In genomic region chr11:30268648-30269375, GRCm38 (mm10) we compare ENCODE assay signal across 8 mouse cellular contexts. TPM values are rescaled to one million over a fixed set of nuclear protein-coding genes. Genes with fewer than 3 reads are reported as not detected.
DNase-seq lines count a peak whose midpoint lies in the region; ATAC-seq and TF ChIP-seq lines count a peak whose summit lies in the region.

No protein-coding gene starts in this region.

- 2% methylated on average over 15 of the region's 15 CpGs for WGBS in heart, embryonic 11.5 days (ENCODE audit: insufficient replicate concordance)
- 3% methylated on average over 15 of the region's 15 CpGs for WGBS in heart, embryonic 12.5 days
- 4% methylated on average over 15 of the region's 15 CpGs for WGBS in midbrain, embryonic 16.5 days

- peak overlapping the region; percentile 80 for H3K4me2 ChIP-seq in heart, embryonic 11.5 days
- peak overlapping the region; percentile 77 for H3K4me2 ChIP-seq in heart, embryonic 12.5 days
- H3K4me2 ChIP-seq in midbrain, embryonic 16.5 days (ENCODE audit: low read length), result peak overlapping the region; percentile 66

- peaks cover 18% of the 10 kb centered on the region for H3K4me1 ChIP-seq in heart, embryonic 11.5 days (ENCODE audit: control insufficient read depth, insufficient read depth, low read length)
- peaks cover 17% of the 10 kb centered on the region for H3K4me1 ChIP-seq in heart, embryonic 12.5 days (replicated peaks)
- H3K4me1 ChIP-seq in midbrain, embryonic 16.5 days (ENCODE audit: control insufficient read depth, insufficient read depth, low read length), result peaks cover 27% of the 10 kb centered on the region

- no peaks in the 10 kb centered on the region for H3K36me3 ChIP-seq in heart, embryonic 11.5 days (ENCODE audit: control insufficient read depth, insufficient read depth, low read length)
- no peaks in the 10 kb centered on the region for H3K36me3 ChIP-seq in heart, embryonic 12.5 days
- H3K36me3 ChIP-seq in midbrain, embryonic 16.5 days (ENCODE audit: control insufficient read depth, insufficient read depth, low read length), result no peaks in the 10 kb centered on the region

- CTCF ChIA-PET in Patski (lab: Charles Lee), result interaction anchor here (1.0 to 2.1 kb wide), 2 partner anchors 31 to 62 kb away, joined by 3 to 4 read pairs; no protein-coding TSS in a partner anchor

- peak overlapping the region; percentile 75 for H3K9ac ChIP-seq in heart, embryonic 11.5 days (ENCODE audit: low read depth, low read length)
- peak overlapping the region; percentile 83 for H3K9ac ChIP-seq in heart, embryonic 12.5 days
- H3K9ac ChIP-seq in midbrain, embryonic 16.5 days (ENCODE audit: low read depth, low read length), result peak overlapping the region; percentile 74

- H3K27me3 ChIP-seq in heart, embryonic 11.5 days (ENCODE audit: control insufficient read depth, insufficient read depth, low read length), result no peaks in the 10 kb centered on the region
- H3K27me3 ChIP-seq in Patski, result no peaks in the 10 kb centered on the region
- no peaks in the 10 kb centered on the region for H3K27me3 ChIP-seq in heart, embryonic 12.5 days (replicated peaks)
- H3K27me3 ChIP-seq in midbrain, embryonic 16.5 days (ENCODE audit: control insufficient read depth, insufficient read depth, low read depth, low read length), result no peaks in the 10 kb centered on the region

- in situ Hi-C loops in Patski (cut with MboI; ENCODE audit: low pct_unique_long_range_greater_than_20kb), result no loop called here

- POLR2A ChIA-PET in Patski (lab: Charles Lee), result interaction anchor here (0.8 to 1.4 kb wide), 3 partner anchors 20 to 74 kb away, joined by 4 to 8 read pairs (median 6); no protein-coding TSS in a partner anchor

- intact Hi-C loops in heart, postnatal 25 days (cut with DNase I), result loop anchor here (5.0 to 10.0 kb wide), 5 partner anchors 37 to 378 kb away; partner anchors contain the start of genes 4930505A04Rik and Acyp2

- no peaks in the 10 kb centered on the region for H3K9me3 ChIP-seq in heart, embryonic 11.5 days (replicated peaks; ENCODE audit: control insufficient read depth, low read length)
- no peaks in the 10 kb centered on the region for H3K9me3 ChIP-seq in heart, embryonic 12.5 days (replicated peaks)
- H3K9me3 ChIP-seq in midbrain, embryonic 16.5 days (replicated peaks; ENCODE audit: control insufficient read depth, low read length, poor library complexity, severe bottlenecking), result no peaks in the 10 kb centered on the region

- no peak for DNase-seq in heart, postnatal 25 days (ENCODE audit: low spot score)
- no peak for DNase-seq in Patski (ENCODE audit: low read depth, low spot score)
- DNase-seq in kidney, postnatal 25 days, result peak; percentile 32 to 53
- no peak for DNase-seq in ovary, postnatal 10 days (ENCODE audit: low spot score)
- DNase-seq in adrenal gland, postnatal 25 days, result no peak

- no peak for ATAC-seq in heart, embryonic 11.5 days (replicated peaks; ENCODE audit: insufficient number of reproducible peaks, low FRiP score, low TSS enrichment)
- peak; percentile 25 for ATAC-seq in Patski
- ATAC-seq in heart, embryonic 12.5 days (ENCODE audit: insufficient number of reproducible peaks, low FRiP score), result peak; percentile 25; the same call in 1 of the 2 replicates
- peak; percentile 36 for ATAC-seq in midbrain, embryonic 16.5 days

- no peak for TF ChIP-seq CTCF in Patski (IDR thresholded peaks at IDR 0.05)

- H3K4me3 ChIP-seq in heart, embryonic 11.5 days (ENCODE audit: low read depth, low read length), result peak overlapping the region; percentile 98
- peak overlapping the region; percentile 92 for H3K4me3 ChIP-seq in heart, embryonic 12.5 days
- H3K4me3 ChIP-seq in midbrain, embryonic 16.5 days (ENCODE audit: low read depth, low read length), result peak overlapping the region; percentile 99

- H3K27ac ChIP-seq in heart, embryonic 11.5 days (ENCODE audit: low read depth, low read length), result peak overlapping the region; percentile 79
- peak overlapping the region; percentile 97 for H3K27ac ChIP-seq in heart, embryonic 12.5 days (ENCODE audit: poor library complexity, severe bottlenecking)
- peak overlapping the region; percentile 95 for H3K27ac ChIP-seq in midbrain, embryonic 16.5 days (ENCODE audit: low read length)

RNA-seq across cellular contexts. Expression of gene Sptbn1, which starts 0.8 kb away (rescaled TPM):
- 156 and 175 TPM in 2 replicates for polyA plus RNA-seq in heart, embryonic 11.5 days (2014; fragmentation: Nextera tagmentation; extraction: Ambion mirVana)
- total RNA-seq in heart, postnatal 25 days (2021), result 100 to 1,000 TPM; 487 to 529 TPM
- polyA plus RNA-seq in Patski (2021), result 151 TPM
- 188 and 194 TPM in 2 replicates for polyA plus RNA-seq in heart, embryonic 12.5 days (2016; fragmentation: Nextera tagmentation; extraction: Ambion mirVana)
- polyA plus RNA-seq in midbrain, embryonic 16.5 days (2015; fragmentation: Nextera tagmentation; extraction: Ambion mirVana), result 185 TPM in 2 replicates
- 381 and 406 TPM in 2 replicates for total RNA-seq in adrenal gland, postnatal 25 days (2021)

Comparison
In these comparisons a context has a peak if more than half of its experiments do, and no peak if none do; other contexts are left out.
1. DNase-seq: peak in kidney, postnatal 25 days (2 of 2); none in heart, postnatal 25 days (single experiment), Patski (single experiment), ovary, postnatal 10 days (single experiment) and adrenal gland, postnatal 25 days (single experiment).
2. Peak in every context shown above with its lines, with median percentiles within 50 percentile points of each other: H3K27ac ChIP-seq, H3K4me2 ChIP-seq, H3K4me3 ChIP-seq and H3K9ac ChIP-seq.